Mouse (Mus musculus) liver, adult 2 months (tissue): Measurements from ENCODE around the gene Zfp800. TPM values are rescaled to one million over a fixed set of nuclear protein-coding genes. Genes with fewer than 3 reads are reported as not detected.

Source experiments
- DNase-seq: peaks from one replicate; pipeline ENCODE4 v3.0.0-alpha.2; 2011; ENCODE audit warnings: low read depth, low spot score; ENCODE audit errors: extremely low read depth
- H3K27ac ChIP-seq: fragments of 200-500 bp; replicated peaks from 2 replicates; pipeline ENCODE4 v1.5.1; 2012; ENCODE audit warnings: low read depth, mild to moderate bottlenecking, control low read depth, inconsistent platforms, low read length; ENCODE audit not compliant: insufficient read depth
- H3K27me3 ChIP-seq: fragments of 200-500 bp; 2 replicates; pipeline ENCODE4 v1.6.1; 2012; ENCODE audit warnings: mild to moderate bottlenecking, moderate library complexity, low read length, inconsistent platforms; ENCODE audit not compliant: control insufficient read depth, insufficient read depth
- H3K36me3 ChIP-seq: fragments of 200-500 bp; 2 replicates; pipeline ENCODE4 v1.6.1; 2012; ENCODE audit warnings: low read length, inconsistent platforms; ENCODE audit not compliant: control insufficient read depth, insufficient read depth
- H3K4me1 ChIP-seq: fragments of 200-500 bp; 2 replicates; pipeline ENCODE4 v1.6.1; 2011; ENCODE audit warnings: low read length; ENCODE audit not compliant: control insufficient read depth, insufficient read depth
- H3K4me3 ChIP-seq: fragments of 200-500 bp; 2 replicates; pipeline ENCODE4 v1.5.1; 2011; ENCODE audit warnings: low read depth, mild to moderate bottlenecking, control low read depth, low read length, moderate library complexity; ENCODE audit not compliant: insufficient read depth
- H3K79me2 ChIP-seq: fragments of 200-500 bp; 2 replicates; pipeline ENCODE4 v1.6.1; 2012; ENCODE audit warnings: inconsistent platforms, mild to moderate bottlenecking, low read length, moderate library complexity; ENCODE audit not compliant: control insufficient read depth, insufficient read depth
- H3K9ac ChIP-seq: fragments of 200-500 bp; 2 replicates; pipeline ENCODE4 v1.6.1; 2012; ENCODE audit warnings: low read depth, mild to moderate bottlenecking, control low read depth, inconsistent platforms, low read length
- CTCF ChIP-seq: fragments of 200-500 bp; IDR thresholded peaks from 2 replicates; pipeline ENCODE4 v1.5.1; 2011; ENCODE audit warnings: low read depth, low read length, control low read depth
- POLR2A ChIP-seq: fragments of 200-500 bp; IDR thresholded peaks from 2 replicates; pipeline ENCODE4 v1.6.1; 2011; ENCODE audit warnings: low read length, control low read depth; ENCODE audit not compliant: insufficient read depth; ENCODE audit errors: extremely low read depth
- WGBS: fragments of 180-500 bp; shearing (Covaris S2); methylation state at CpG from one replicate; pipeline ENCODE4 v1.1.7; 2018; 5-methylcytosine and 5-hydroxymethylcytosine counted together
- polyA plus RNA-seq: library from polyadenylated mRNA; depleted of rRNA; stranded (reverse); fragments of >200 nt; gene quantifications from 2 replicates; pipeline ENCODE4 v1.2.3, GENCODE M21; 2012
- total RNA-seq: library from RNA; depleted of rRNA; stranded (reverse); fragments of >200 nt; gene quantifications from 2 replicates; pipeline ENCODE4 v1.2.3, GENCODE M21; 2014

Zfp800 gene
- total and polyA plus RNA-seq, 2 experiments: 1.7 to 12.3 TPM

GRCm38 (mm10) chr6:28296306-28296705 is 101.5 kb downstream of the Zfp800 start:
- WGBS: 43% methylated on average over 8 of the region's 8 CpGs
- no peak for DNase-seq
- Histone ChIP-seq H3K36me3 (no peaks in the 10 kb centered on the region), H3K27ac (no peak overlapping the region), H3K4me3 (no peak overlapping the region), H3K79me2 (no peaks in the 10 kb centered on the region), H3K27me3 (no peaks in the 10 kb centered on the region; the same call in 1 of the 2 replicates), H3K4me1 (no peaks in the 10 kb centered on the region), H3K9ac (no peak overlapping the region)
- TF ChIP-seq POLR2A (no peak), CTCF (no peak)

- H3K4me1 ChIP-seq: no peaks in the 10 kb centered on the region
- H3K79me2 ChIP-seq: no peaks in the 10 kb centered on the region
- 78% methylated on average over 7 of the region's 7 CpGs for WGBS
- DNase-seq: no peak
- no peaks in the 10 kb centered on the region for H3K36me3 ChIP-seq
- TF ChIP-seq POLR2A (no peak), CTCF (no peak)
- H3K4me3 ChIP-seq: no peak overlapping the region
- no peak overlapping the region for H3K9ac ChIP-seq
- H3K27me3 ChIP-seq: no peaks in the 10 kb centered on the region; the same call in 1 of the 2 replicates
- H3K27ac ChIP-seq: no peak overlapping the region
Observed at GRCm38 (mm10) chr6:28295581-28295980, 102.2 kb downstream of the Zfp800 start.

GRCm38 (mm10) chr6:28292810-28293209 is 105.0 kb downstream of the Zfp800 start:
- H3K79me2 ChIP-seq: no peaks in the 10 kb centered on the region
- no peaks in the 10 kb centered on the region for H3K36me3 ChIP-seq
- no peaks in the 10 kb centered on the region for H3K4me1 ChIP-seq
- no peak overlapping the region for H3K4me3 ChIP-seq
- 66% methylated on average over 6 of the region's 6 CpGs for WGBS
- H3K27me3 ChIP-seq: no peaks in the 10 kb centered on the region; the same call in 1 of the 2 replicates
- H3K27ac ChIP-seq: no peak overlapping the region
- no peak for TF ChIP-seq POLR2A
- TF ChIP-seq CTCF: no peak
- no peak overlapping the region for H3K9ac ChIP-seq
- DNase-seq: peak; percentile 5

GRCm38 (mm10) chr6:28279886-28280285 is 117.9 kb downstream of the Zfp800 start:
- WGBS: 86% methylated on average over 2 of the region's 2 CpGs
- no peak overlapping the region for H3K9ac ChIP-seq
- H3K4me1 ChIP-seq: no peaks in the 10 kb centered on the region
- no peaks in the 10 kb centered on the region for H3K27me3 ChIP-seq
- DNase-seq: no peak
- no peaks in the 10 kb centered on the region for H3K36me3 ChIP-seq
- TF ChIP-seq POLR2A (no peak), CTCF (no peak)
- H3K4me3 ChIP-seq: no peak overlapping the region
- H3K79me2 ChIP-seq: no peaks in the 10 kb centered on the region
- H3K27ac ChIP-seq: no peak overlapping the region

- Histone ChIP-seq H3K27me3 (0 out of 2 replicates have a peak, but pooled peaks cover 1% of the 10 kb centered on the region), H3K79me2 (no peaks in the 10 kb centered on the region), H3K36me3 (peaks cover 14% of the 10 kb centered on the region), H3K4me3 (peak overlapping the region; percentile 55), H3K27ac (peak overlapping the region; percentile 57), H3K4me1 (peaks cover 11% of the 10 kb centered on the region), H3K9ac (peak overlapping the region; percentile 85)
- 1% methylated on average over 29 of the region's 29 CpGs for WGBS
- DNase-seq: peak; percentile 66
- no peak for TF ChIP-seq POLR2A
- no peak for TF ChIP-seq CTCF
Observed at GRCm38 (mm10) chr6:28262198-28262621, 135.6 kb downstream of the Zfp800 start.

GRCm38 (mm10) chr6:28261307-28262197 is 136.3 kb downstream of the Zfp800 start:
- peak; percentile 73 for DNase-seq
- under 1% methylated on average over 124 of the region's 131 CpGs for WGBS
- H3K4me3 ChIP-seq: peak overlapping the region; percentile 55
- no peaks in the 10 kb centered on the region for H3K27me3 ChIP-seq
- H3K27ac ChIP-seq: peak overlapping the region; percentile 68
- H3K9ac ChIP-seq: peak overlapping the region; percentile 91
- peaks cover 14% of the 10 kb centered on the region for H3K36me3 ChIP-seq
- TF ChIP-seq POLR2A (peak; percentile 84), CTCF (no peak)
- H3K79me2 ChIP-seq: no peaks in the 10 kb centered on the region
- H3K4me1 ChIP-seq: peaks cover 11% of the 10 kb centered on the region
